Mouse (Mus musculus) retina, postnatal 7 days (tissue): ENCODE data around the gene Ell2.
A peak's percentile ranks its signal among the peaks of the same experiment; 100 is the strongest.
"Not testable (repeated sequence)": the region's sequence is repeated elsewhere in the genome, so short reads cannot be mapped to it uniquely, and the experiment has no call there.

Source experiments
- DNase-seq: peaks from one replicate; pipeline ENCODE4 v3.0.0-alpha.2; 2012; ENCODE audit warnings: low read depth, low spot score

The Ell2 gene

GRCm38 (mm10) chr13:75706457-75706856 is at the start of gene Ell2:
TSS of gene Ell2 (plus strand) at chr13:75706757.
- DNase-seq, result no peak

GRCm38 (mm10) chr13:75685438-75685837 is 21.1 kb upstream of the Ell2 start:
- no peak for DNase-seq

DNA sequence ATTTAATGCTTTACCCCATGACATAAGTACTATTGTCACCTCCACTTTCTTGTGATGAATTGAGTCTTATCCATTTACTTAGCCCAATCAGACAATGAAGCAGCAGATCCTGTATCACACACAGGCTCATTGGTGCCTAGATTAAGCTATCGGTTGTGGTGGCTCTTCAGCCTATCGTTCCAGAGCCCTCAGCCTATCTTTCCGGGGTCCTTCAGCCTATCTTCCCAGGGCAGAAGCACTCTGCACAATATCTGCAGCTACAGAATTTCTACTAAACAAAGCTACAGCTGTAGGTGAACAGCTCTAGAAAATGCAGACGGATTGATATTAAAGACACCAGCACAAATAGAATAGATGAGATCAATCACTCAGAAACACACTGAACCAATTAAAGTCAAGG is 19.6 kb upstream of the Ell2 start:
- no peak for DNase-seq

DNA sequence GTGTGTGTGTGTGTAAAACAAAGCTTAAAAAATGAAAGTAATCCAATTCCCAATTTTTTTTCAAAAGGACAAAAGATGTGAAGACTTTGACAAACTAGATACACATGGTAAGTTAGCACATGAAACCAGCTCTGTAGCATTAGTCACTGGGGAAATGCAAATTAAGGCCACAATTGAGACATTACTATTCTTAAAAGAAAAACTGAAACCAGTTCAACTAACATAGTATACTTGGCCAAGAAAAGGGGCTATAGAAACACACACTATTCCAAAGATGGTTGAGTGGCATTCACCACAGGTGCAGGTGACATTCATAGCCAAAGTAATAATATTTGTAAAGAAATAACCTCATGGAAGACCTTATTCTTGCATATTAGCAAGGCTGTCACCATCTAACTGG is 14.9 kb upstream of the Ell2 start:
- no peak for DNase-seq

GRCm38 (mm10) chr13:75693081-75693480 is 13.5 kb upstream of the Ell2 start:
- DNase-seq, result no peak

- no peak for DNase-seq
Measured at GRCm38 (mm10) chr13:75702814-75703213, 3.7 kb upstream of the Ell2 start.

DNA sequence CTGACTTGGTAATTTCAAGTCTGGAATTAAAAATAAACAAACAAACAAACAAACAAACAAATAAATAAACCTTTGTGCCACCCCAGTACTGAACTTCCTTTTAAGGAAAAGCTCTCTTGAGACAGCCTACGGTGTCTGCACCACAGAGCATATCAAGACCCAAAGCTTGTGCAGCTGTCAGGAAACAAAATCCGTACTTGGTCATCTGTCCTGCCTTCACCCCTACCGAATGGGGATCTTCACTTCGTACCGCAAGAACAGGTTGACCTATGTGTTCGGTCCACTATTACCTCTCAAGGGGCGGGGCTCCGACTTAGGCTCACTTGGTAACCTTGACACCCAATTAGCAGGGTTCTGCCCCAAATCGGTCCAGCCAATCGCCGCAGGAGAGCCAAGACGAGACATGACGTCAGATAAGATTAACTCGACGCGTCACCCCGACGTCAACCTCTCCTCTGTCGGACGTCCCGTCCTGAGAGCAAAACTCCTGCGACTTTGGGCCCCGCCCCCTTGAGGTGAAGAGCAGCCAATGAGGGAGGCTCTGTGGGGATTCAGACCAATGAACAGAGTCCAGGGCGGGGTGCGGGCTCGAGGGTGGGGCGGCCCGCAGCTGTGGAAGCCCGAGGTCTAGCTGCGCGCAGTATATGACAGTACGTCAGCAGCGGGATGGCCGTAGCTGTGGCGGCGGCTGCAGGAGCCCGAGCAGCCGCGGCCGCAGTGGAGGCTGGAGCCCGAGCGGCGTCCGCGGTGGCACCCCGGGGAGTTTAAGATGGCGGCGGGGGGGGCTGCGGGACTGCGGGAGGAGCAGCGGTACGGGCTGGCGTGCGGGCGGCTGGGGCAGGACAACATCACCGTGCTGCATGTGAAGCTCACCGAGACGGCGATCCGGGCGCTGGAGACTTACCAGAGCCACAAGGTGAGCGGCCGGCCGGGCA is 592 bp downstream of the Ell2 start:
- peak; percentile 82 for DNase-seq

- DNase-seq, result peak; percentile 25
Measured at GRCm38 (mm10) chr13:75707821-75708636, 1.5 kb downstream of the Ell2 start.

- DNase-seq, result no peak
Measured at GRCm38 (mm10) chr13:75708637-75709002, 2.1 kb downstream of the Ell2 start.

GRCm38 (mm10) chr13:75709026-75709778 is 2.6 kb downstream of the Ell2 start:
- no peak for DNase-seq

- no peak for DNase-seq
Measured at GRCm38 (mm10) chr13:75710152-75710551, 3.6 kb downstream of the Ell2 start.

GRCm38 (mm10) chr13:75711517-75711916 is 5.0 kb downstream of the Ell2 start:
- DNase-seq, result not testable (repeated sequence)

DNA sequence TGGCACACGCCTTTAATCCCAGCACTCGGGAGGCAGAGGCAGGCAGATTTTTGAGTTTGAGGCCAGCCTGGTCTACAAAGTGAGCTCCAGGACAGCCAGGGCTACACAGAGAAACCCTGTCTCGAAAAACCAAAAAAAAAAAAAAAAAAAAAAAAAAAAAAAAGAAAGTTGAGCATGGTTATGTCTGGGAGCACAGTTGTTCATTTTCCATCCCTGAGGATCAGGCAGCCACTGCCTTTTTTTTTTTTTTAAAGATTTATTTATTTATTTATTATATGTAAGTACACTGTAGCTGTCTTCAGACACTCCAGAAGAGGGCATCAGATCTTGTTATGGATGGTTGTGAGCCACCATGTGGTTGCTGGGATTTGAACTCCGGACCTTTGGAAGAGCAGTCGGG is 6.0 kb downstream of the Ell2 start:
- DNase-seq, result not testable (repeated sequence)

DNA sequence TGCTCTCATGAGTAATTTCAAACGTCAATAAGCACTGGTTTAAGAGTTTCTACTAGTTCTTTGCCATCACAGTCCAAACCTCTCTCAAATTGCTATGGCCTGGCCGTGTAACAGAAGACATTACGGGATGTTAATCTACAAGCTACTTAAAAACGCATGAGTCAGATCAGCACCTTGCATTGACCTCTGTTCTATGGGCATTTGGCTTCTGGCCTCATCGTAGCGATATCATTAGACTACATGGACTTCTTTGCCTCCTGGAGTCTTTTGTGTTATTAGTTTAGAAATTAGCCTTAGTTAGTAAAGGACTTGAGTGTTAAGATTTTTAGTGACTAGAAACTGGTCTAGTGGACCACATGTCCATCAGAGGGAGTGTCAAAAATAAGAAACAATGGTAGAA is 7.8 kb downstream of the Ell2 start:
- DNase-seq, result no peak

DNA sequence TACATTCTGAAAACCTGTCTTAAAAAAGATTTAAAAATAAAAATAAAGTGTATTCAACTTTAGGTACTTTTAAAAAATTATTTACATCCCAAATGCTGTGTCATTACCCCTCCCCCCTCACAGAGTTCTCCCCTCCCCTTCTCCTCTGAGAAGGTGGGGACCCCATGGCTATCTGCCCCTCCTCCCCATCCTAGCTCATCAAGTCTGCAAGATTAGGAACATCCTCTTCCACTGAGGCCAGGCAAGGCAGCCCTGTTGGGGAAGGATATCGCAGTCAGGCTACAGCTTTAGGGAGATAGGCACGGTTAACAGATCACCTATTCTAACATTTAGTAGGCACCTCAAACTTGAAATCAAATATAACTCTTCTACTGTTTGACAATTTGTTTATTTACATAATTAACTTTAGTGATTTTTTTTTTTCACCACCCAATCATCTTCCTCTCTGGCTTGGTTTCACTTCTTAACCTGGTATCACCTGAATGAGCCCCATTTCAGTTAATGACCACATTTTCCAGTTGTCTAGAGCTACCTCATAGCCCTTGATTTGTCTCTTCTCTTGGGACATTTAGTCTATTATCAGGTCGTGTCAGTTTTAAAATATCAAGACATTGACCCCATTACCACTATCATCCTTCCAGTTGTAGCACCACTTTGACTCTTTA is 11.2 kb downstream of the Ell2 start:
- no peak for DNase-seq

DNA sequence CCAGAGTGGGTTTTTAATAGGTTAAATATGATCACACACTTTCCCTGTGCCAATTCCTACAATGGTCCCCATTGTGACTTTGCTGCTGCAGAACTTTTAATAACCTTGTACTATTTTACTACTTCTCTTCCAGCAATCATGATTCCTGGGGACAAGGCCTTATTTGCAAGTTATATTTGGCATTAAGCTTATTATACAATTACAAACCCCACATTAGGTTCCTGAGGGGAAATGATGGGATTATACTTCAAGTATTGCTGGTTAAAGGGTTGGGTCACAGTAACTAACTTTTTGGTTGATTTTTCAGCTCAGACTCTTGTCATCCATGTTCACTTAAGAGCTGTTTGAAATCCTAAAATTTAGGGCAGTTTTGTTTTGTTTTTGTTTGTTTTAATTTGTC is 11.8 kb downstream of the Ell2 start:
- DNase-seq, result no peak

GRCm38 (mm10) chr13:75719645-75720044 is 13.1 kb downstream of the Ell2 start:
- no peak for DNase-seq

GRCm38 (mm10) chr13:75726569-75727373 is 20.2 kb downstream of the Ell2 start:
- DNase-seq, result no peak

- DNase-seq, result no peak
Measured at GRCm38 (mm10) chr13:75727932-75728331, 21.4 kb downstream of the Ell2 start.

GRCm38 (mm10) chr13:75729834-75730233 is 23.3 kb downstream of the Ell2 start:
- no peak for DNase-seq

DNA sequence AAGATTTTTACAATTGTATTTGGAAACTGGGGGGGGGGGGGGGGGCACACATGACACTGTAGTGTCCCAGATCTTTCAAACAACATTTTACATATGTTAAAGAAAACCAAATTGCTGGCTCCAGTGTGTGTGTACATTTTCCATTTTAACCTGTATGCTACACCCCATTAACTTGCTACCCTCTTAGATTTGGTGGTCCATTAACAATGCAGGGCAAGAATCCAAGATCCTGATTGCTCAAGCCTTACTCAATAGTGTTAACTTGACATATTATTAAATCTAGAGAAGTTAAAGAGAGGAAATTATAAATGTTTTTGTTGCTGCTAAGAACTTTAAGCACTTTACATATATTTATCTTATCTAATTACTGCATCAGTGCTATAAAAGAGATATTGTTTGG is 24.2 kb downstream of the Ell2 start:
- no peak for DNase-seq
